9 mouse cellular contexts compared by ENCODE assay signal in the genomic region with DNA sequence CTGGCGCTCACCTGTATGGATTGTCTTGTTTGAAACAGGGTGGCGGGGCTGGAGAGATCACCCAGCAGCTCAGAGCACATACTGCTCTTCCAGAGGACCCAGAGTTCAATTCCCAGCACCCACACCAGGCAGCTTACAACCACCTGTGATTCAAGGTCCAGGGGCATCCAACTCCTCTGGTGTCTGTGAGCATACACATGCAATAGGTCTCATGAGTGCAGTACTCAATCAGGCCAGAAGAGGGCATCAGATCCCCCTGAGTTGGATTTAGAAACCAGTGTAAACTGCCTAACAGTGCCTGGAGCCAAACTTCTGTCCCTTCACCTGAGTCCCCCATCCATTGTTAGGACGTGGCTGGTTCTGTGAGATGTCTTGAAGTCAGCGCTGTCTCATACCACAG. TPM values are rescaled to one million over a fixed set of nuclear protein-coding genes. Genes with fewer than 3 reads are reported as not detected.
A peak's percentile ranks its signal among the peaks of the same experiment; 100 is the strongest.
DNase-seq lines count a peak whose midpoint lies in the region; ATAC-seq and TF ChIP-seq lines count a peak whose summit lies in the region.
"Had no signal": no experiment of that assay in that cellular context is flagged by ENCODE, and none has a peak within 500 bp of the region (broad histone marks: within the 10 kb centered on the region; RNA-seq: fewer than 3 reads in every experiment).

No protein-coding gene starts in this region.

- 72% methylated on average over 4 of the region's 4 CpGs for WGBS in heart, embryonic 11.5 days (ENCODE audit: insufficient replicate concordance)
- 60% methylated on average over 4 of the region's 4 CpGs for WGBS in liver, embryonic 14.5 days (ENCODE audit: insufficient replicate concordance)

- H3K27me3 ChIP-seq in heart, embryonic 11.5 days (ENCODE audit: control insufficient read depth, insufficient read depth, low read length): no peaks in the 10 kb centered on the region
- H3K27me3 ChIP-seq in liver, embryonic 14.5 days (ENCODE audit: control insufficient read depth, insufficient read depth, low read length): no peaks in the 10 kb centered on the region; the same call in 1 of the 2 replicates
- H3K27me3 ChIP-seq: limb, embryonic 13.5 days had no signal

- peak; percentile 79 for TF ChIP-seq CTCF in liver, embryonic 14.5 days (IDR thresholded peaks at IDR 0.05; ENCODE audit: low read depth)

- intact Hi-C loops in heart, postnatal 14 days (cut with DNase I): loop anchor here (5.0 kb wide), 1 partner anchor 33 kb away; no protein-coding TSS in a partner anchor

- peak; percentile 51 to 68 for DNase-seq in heart, postnatal 14 days
- peak; percentile 67 for DNase-seq in urinary bladder, postnatal 14 days (ENCODE audit: low spot score)
- no peak for DNase-seq in urinary bladder, adult 2 months (ENCODE audit: low spot score)
- DNase-seq in c-Kit-positive CD71-negative TER-119-negative erythroid progenitor cells, embryonic 14.5 days (ENCODE audit: low read depth): peak; percentile 77
- peak in 1 of 3 experiments; percentile 35 for DNase-seq in liver, embryonic 14.5 days (ENCODE audit: low read depth in 3 of 3, low spot score in 3 of 3)
- DNase-seq in spleen, postnatal 36 days (ENCODE audit: low spot score in 2 of 2): peak; percentile 37 to 50
- DNase-seq in Muller cell, postnatal 12 days (ENCODE audit: inconsistent ontology term): no peak

- H3K36me3 ChIP-seq in heart, embryonic 11.5 days (ENCODE audit: control insufficient read depth, insufficient read depth, low read length): no peaks in the 10 kb centered on the region
- H3K36me3 ChIP-seq in liver, embryonic 14.5 days (replicated peaks; ENCODE audit: control insufficient read depth, insufficient read depth, low read depth): no peaks in the 10 kb centered on the region
- H3K36me3 ChIP-seq: limb, embryonic 13.5 days had no signal

- ATAC-seq in heart, embryonic 11.5 days (replicated peaks; ENCODE audit: insufficient number of reproducible peaks, low FRiP score, low TSS enrichment): no peak
- ATAC-seq in liver, embryonic 14.5 days (ENCODE audit: insufficient read depth): no peak

- no peak overlapping the region for H3K9ac ChIP-seq in heart, embryonic 11.5 days (ENCODE audit: low read depth, low read length)
- H3K9ac ChIP-seq in liver, embryonic 14.5 days (replicated peaks): no peak overlapping the region
- H3K9ac ChIP-seq: limb, embryonic 13.5 days had no signal

- H3K9me3 ChIP-seq in heart, embryonic 11.5 days (replicated peaks; ENCODE audit: control insufficient read depth, low read length): no peaks in the 10 kb centered on the region
- H3K9me3 ChIP-seq in liver, embryonic 14.5 days (ENCODE audit: control insufficient read depth, low read length): no peaks in the 10 kb centered on the region
- H3K9me3 ChIP-seq: limb, embryonic 13.5 days had no signal

- no peak overlapping the region for H3K4me2 ChIP-seq in heart, embryonic 11.5 days
- H3K4me2 ChIP-seq in liver, embryonic 14.5 days (ENCODE audit: low read depth): no peak overlapping the region
- H3K4me2 ChIP-seq: limb, embryonic 13.5 days had no signal

- no peaks in the 10 kb centered on the region for H3K4me1 ChIP-seq in heart, embryonic 11.5 days (ENCODE audit: control insufficient read depth, insufficient read depth, low read length)
- H3K4me1 ChIP-seq in liver, embryonic 14.5 days (replicated peaks; ENCODE audit: control insufficient read depth in 2 of 2, insufficient read depth in 2 of 2, low read length in 1 of 2): 0 out of 4 replicates have a peak, but pooled peaks cover 0 to 3% of the 10 kb centered on the region in 2 experiments

- no peak overlapping the region for H3K4me3 ChIP-seq in heart, embryonic 11.5 days (ENCODE audit: low read depth, low read length)
- H3K4me3 ChIP-seq in liver, embryonic 14.5 days (ENCODE audit: insufficient read depth in 1 of 2, low read depth in 2 of 2, low read length in 2 of 2): no peak overlapping the region
- H3K4me3 ChIP-seq: limb, embryonic 13.5 days had no signal

- H3K27ac ChIP-seq in heart, embryonic 11.5 days (ENCODE audit: low read depth, low read length): no peak overlapping the region
- H3K27ac ChIP-seq in liver, embryonic 14.5 days: no peak overlapping the region
- H3K27ac ChIP-seq: limb, embryonic 13.5 days had no signal

- no peak for TF ChIP-seq EP300 in liver, embryonic 14.5 days (IDR thresholded peaks at IDR 0.05; ENCODE audit: low read depth)

RNA-seq across cellular contexts. Expression of a gene that starts 7.2 kb away (rescaled TPM):
- total RNA-seq in heart, postnatal 14 days (2021): under 1 TPM; 0.15 to 0.31 TPM
- 3.5 and 4.0 TPM in 2 replicates for polyA plus RNA-seq in heart, embryonic 11.5 days (2014; fragmentation: Nextera tagmentation; extraction: Ambion mirVana)
- 0.66 and 0.77 TPM in 2 replicates for polyA plus RNA-seq in urinary bladder, adult 2 months (2012; rRNA removed)
- polyA plus RNA-seq in liver, embryonic 14.5 days (2012; rRNA removed): 0.42 and 0.59 TPM in 2 replicates
- 0.29 and 0.42 TPM in 2 replicates for polyA plus RNA-seq in liver, embryonic 14.5 days (2014; fragmentation: Nextera tagmentation; extraction: Ambion mirVana)

RNA-seq across cellular contexts. Expression of a gene that starts 7.3 kb away (rescaled TPM):
- 10 to 100 TPM; 68.5 to 68.7 TPM for total RNA-seq in heart, postnatal 14 days (2021)
- polyA plus RNA-seq in heart, embryonic 11.5 days (2014; fragmentation: Nextera tagmentation; extraction: Ambion mirVana): 4.1 and 4.7 TPM in 2 replicates
- polyA plus RNA-seq in urinary bladder, adult 2 months (2012; rRNA removed): 15.8 and 20.8 TPM in 2 replicates
- 0.92 and 1.0 TPM in 2 replicates for polyA plus RNA-seq in liver, embryonic 14.5 days (2012; rRNA removed)
- 0.58 and 0.76 TPM in 2 replicates for polyA plus RNA-seq in liver, embryonic 14.5 days (2014; fragmentation: Nextera tagmentation; extraction: Ambion mirVana)

RNA-seq across cellular contexts. Expression of a gene that starts 32.1 kb away (rescaled TPM):
- total RNA-seq in heart, postnatal 14 days (2021): 10 to 100 TPM; 53.1 to 56.0 TPM
- 49.6 and 62.9 TPM in 2 replicates for polyA plus RNA-seq in heart, embryonic 11.5 days (2014; fragmentation: Nextera tagmentation; extraction: Ambion mirVana)
- 95.0 and 113 TPM in 2 replicates for polyA plus RNA-seq in urinary bladder, adult 2 months (2012; rRNA removed)
- 14.7 and 18.8 TPM in 2 replicates for polyA plus RNA-seq in liver, embryonic 14.5 days (2012; rRNA removed)
- 11.8 and 14.7 TPM in 2 replicates for polyA plus RNA-seq in liver, embryonic 14.5 days (2014; fragmentation: Nextera tagmentation; extraction: Ambion mirVana)

Comparison
In these comparisons a context has a peak if more than half of its experiments do, and no peak if none do; other contexts are left out.
1. DNase-seq: peak in heart, postnatal 14 days (2 of 2), urinary bladder, postnatal 14 days (single experiment), c-Kit-positive CD71-negative TER-119-negative erythroid progenitor cells, embryonic 14.5 days (single experiment) and spleen, postnatal 36 days (2 of 2); none in urinary bladder, adult 2 months (single experiment) and Muller cell, postnatal 12 days (single experiment).